Mouse (Mus musculus): ENCODE measurements at regions not wholly inside any gene's neighbourhood (a gene's known extent, or its start where the extent isn't known, plus 50 kb on each side); places are given as distances from the start of the nearest gene placed in this dataset.

DNA sequence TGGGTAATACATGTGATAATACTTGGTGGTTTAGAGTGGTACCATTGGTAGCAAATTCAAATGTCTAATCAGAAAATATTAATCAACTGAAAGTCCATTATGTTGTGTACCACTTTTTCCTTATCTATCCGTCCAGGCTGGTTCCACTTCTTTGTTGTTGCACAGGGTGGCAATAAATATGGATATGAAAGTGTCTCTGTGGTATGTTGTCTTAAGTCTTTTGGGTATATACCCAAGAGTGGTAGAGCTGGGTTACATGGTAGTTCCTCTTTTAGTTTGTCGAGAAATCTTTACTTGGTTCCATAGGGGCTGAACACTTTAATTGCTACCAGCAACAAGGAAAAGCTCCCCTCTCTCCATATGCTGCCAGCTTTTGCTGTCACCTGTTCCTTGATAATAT lies 184.9 kb downstream of the 4933412E24Rik start:
- TF ChIP-seq FOSL1 (IDR thresholded peaks at IDR 0.05; ENCODE audit: insufficient read depth, low read length, poor library complexity, severe bottlenecking), result no peak
- TF ChIP-seq CTCF (IDR thresholded peaks at IDR 0.05; ENCODE audit: control insufficient read depth, insufficient read depth, insufficient read length), result no peak
- TF ChIP-seq MYOG (IDR thresholded peaks at IDR 0.05; ENCODE audit: control insufficient read depth, extremely low read depth, insufficient read length), result no peak
- TF ChIP-seq MAX (IDR thresholded peaks at IDR 0.05), result no peak
- TF ChIP-seq MYOD1 (IDR thresholded peaks at IDR 0.05; ENCODE audit: control insufficient read depth, insufficient read length, low read depth), result no peak

Data from C2C12 (cell line).